Comparison of ENCODE assay signal across 8 mouse cellular contexts in the genomic region with DNA sequence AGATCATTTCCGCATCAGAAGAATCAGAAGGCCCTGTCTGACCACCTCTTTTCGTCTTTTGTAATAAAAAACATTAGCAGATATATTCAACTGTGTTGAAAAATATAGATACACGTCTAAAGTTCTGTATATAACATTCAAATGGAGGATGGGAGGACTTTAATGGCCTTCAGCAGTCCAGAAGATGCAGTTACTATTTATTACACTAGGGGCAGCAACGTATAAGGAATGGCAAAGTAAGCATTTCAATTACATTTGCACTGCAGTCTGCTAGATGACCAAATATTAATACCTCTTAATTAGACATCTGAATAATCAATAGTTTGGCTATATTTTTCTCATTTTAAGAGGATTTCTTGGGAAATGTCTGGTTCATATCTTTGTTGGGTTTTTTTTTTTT. TPM values are rescaled to one million over a fixed set of nuclear protein-coding genes. Genes with fewer than 3 reads are reported as not detected.
DNase-seq lines count a peak whose midpoint lies in the region.

No protein-coding gene starts in this region.

- intact Hi-C loops in left cerebral cortex, postnatal 4 days (cut with DNase I) = no loop called here

- DNase-seq in adrenal gland, postnatal 14 days = peak; percentile 12
- no peak for DNase-seq in adrenal gland, adult 18-20 months (ENCODE audit: low spot score in 2 of 2)
- peak; percentile 40 for DNase-seq in left cerebral cortex, adult 11 months (ENCODE audit: low spot score)
- DNase-seq in left cerebral cortex, postnatal 4 days = no peak
- DNase-seq in c-Kit-negative CD71-positive TER-119-positive erythroid progenitor cells, embryonic 14.5 days (ENCODE audit: low read depth, low spot score) = peak; percentile 67
- DNase-seq in large intestine, adult 2 months (ENCODE audit: low read depth, low spot score) = peak; percentile 13
- peak; percentile 46 for DNase-seq in retina, adult 2 months (ENCODE audit: low read depth, low spot score)
- no peak for DNase-seq in frontal cortex, postnatal 14 days (ENCODE audit: low spot score in 2 of 2)

- WGBS in large intestine, adult 2 months = 42% methylated on average over 4 of the region's 4 CpGs

RNA-seq across cellular contexts. Expression of gene Alas2, which starts 36.5 kb away (rescaled TPM):
- total RNA-seq in adrenal gland, postnatal 14 days (2021) = 152 and 203 TPM in 2 replicates
- total RNA-seq in adrenal gland, adult 18-20 months (2021) = 10 to 100 TPM; 23.4 to 73.6 TPM
- 1 to 10 TPM in 1 of 2 experiments, under 1 TPM in 1; 0.91 to 2.4 TPM for total RNA-seq in left cerebral cortex, postnatal 4 days (2021)
- polyA plus RNA-seq in large intestine, adult 2 months (2012; rRNA removed) = 0.58 and 0.73 TPM in 2 replicates

RNA-seq across cellular contexts. Expression of gene Tmem29, which starts 51.7 kb away (rescaled TPM):
- total RNA-seq in adrenal gland, postnatal 14 days (2021) = 20.5 and 24.2 TPM in 2 replicates
- 10 to 100 TPM; 19.1 to 24.0 TPM for total RNA-seq in adrenal gland, adult 18-20 months (2021)
- total RNA-seq in left cerebral cortex, postnatal 4 days (2021) = 10 to 100 TPM; 56.7 to 60.3 TPM
- 4.1 and 4.2 TPM in 2 replicates for polyA plus RNA-seq in large intestine, adult 2 months (2012; rRNA removed)

Comparison
In these comparisons a context has a peak if more than half of its experiments do, and no peak if none do; other contexts are left out.
1. DNase-seq: peak in adrenal gland, postnatal 14 days (single experiment), left cerebral cortex, adult 11 months (single experiment), c-Kit-negative CD71-positive TER-119-positive erythroid progenitor cells, embryonic 14.5 days (single experiment), large intestine, adult 2 months (single experiment) and retina, adult 2 months (single experiment); none in adrenal gland, adult 18-20 months (0 of 2), left cerebral cortex, postnatal 4 days (single experiment) and frontal cortex, postnatal 14 days (0 of 2).
2. RNA of gene Alas2, which starts 36.5 kb away (total RNA-seq): 152 to 203 TPM in adrenal gland, postnatal 14 days and 23.4 to 73.6 TPM in adrenal gland, adult 18-20 months; 0.91 to 2.4 TPM in left cerebral cortex, postnatal 4 days; every median in the first group is over 4 times any median in the second.